Mouse (Mus musculus): ENCODE results near the gene Pank1.

Pank1 gene

DNA sequence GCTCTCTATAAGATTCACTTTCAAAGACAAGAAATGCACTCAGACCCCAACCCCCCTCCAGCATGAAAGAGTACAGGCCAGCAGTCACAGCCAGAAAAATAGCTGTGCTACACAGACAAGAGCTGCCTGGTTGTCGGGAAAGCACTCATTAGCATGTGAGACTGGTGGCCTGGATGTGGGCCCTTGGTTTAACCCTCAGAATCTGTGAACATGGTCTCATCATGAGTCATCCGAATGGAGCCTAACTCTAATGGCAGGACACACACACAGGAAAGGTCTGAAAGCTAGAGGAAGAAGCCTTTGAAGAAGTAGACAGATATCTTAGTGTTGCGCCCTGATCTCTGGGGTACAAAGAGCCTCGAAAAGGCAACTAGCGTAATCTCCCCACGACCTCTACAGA is 51.8 kb downstream of the Pank1 start:
- no peak for DNase-seq (ENCODE audit: low read depth, low spot score)

- DNase-seq (ENCODE audit: low read depth, low spot score) = peak; percentile 75
Observed at GRCm38 (mm10) chr19:34825946-34826655, 53.2 kb downstream of the Pank1 start.

DNA sequence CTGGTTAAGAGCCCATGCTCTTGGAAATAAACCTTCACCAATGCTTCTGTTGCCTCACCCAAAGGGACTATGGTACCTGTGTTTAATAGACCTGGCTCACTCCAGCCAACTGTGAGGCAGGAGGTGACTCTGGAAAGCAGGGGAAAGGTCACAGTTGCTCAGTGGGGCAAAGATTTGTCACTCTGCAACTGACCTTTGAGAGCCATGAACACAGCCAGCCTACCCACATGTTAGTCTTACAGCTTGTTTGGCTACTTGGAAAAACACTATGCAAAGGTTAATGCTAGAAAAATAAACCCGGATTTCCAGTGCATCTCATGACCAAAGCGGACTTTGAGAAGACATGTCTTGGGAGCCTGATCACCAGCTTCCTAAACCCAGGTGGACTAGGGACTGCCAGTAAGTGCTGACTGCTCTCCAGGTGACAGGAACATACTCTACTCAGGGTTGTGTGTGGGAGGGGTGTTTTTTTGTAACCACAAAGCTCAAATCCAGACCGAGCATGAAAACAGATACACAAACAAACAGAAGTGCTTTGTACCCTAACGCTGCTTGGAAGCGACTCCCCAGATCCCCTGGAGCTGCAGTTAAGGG is 59.6 kb downstream of the Pank1 start:
- no peak for DNase-seq (ENCODE audit: low read depth, low spot score)

DNA sequence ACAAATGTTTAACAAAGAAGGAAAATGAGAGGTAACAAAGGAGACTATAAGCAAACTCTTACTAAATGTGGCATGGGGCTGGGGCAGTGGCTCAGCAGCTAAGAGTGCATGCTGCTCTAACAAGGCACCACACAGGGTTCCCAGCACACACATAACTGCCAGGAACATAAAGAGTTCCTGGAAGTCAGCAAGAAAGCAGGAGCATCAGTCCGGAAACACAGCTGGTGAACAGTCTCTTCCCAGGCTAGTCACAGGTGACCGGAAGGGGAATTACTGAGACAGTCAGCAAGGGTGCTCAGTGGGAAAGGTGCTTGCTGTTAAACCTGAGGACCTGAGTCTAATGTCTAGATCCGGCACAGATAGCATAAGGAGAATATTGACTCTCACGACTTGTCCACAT is 63.9 kb downstream of the Pank1 start:
- no peak for DNase-seq (ENCODE audit: low read depth, low spot score)

DNA sequence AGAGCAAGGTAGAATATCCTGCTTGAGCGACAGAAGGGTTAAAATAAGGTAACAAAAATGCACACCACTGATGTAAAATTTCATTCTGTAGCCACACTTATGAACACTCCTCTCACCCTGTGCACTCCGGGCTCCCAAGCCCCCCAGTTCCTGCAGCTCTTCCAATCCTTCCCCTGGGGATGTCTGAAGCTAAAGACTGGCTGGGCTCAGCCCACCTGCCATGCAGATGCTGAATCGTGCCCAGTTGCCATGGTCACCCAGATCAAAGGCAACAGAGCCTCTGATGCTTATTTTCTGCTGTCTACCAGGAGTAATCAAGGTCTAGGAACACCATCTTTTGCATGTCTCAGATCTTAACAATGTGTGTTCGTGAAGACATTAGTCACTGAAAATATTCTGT is 64.6 kb downstream of the Pank1 start:
- no peak for DNase-seq (ENCODE audit: low read depth, low spot score)

DNA sequence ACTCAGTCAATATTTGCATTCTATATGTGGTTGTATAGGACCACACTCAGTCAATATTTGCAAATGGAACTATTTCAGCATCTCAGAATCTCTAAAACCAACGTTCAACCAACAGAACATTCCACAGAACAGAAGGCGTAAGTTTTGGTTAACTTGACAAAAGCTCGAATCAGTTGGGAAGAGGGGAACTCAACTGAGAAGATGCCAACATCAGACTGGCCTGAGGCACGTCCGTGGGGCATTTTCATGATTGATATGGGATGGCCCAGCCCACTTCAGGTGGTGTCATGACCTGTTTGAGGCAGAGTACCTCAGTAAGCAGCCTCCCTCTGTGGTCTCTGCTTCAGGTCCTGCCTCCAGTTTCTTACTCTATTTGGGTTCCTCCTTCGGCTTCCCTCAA is 65.3 kb downstream of the Pank1 start:
- no peak for DNase-seq (ENCODE audit: low read depth, low spot score)

GRCm38 (mm10) chr19:34813533-34813932 is 65.7 kb downstream of the Pank1 start:
- no peak for DNase-seq (ENCODE audit: low read depth, low spot score)

GRCm38 (mm10) chr19:34812711-34813110 is 66.5 kb downstream of the Pank1 start:
- DNase-seq (ENCODE audit: low read depth, low spot score) = no peak

GRCm38 (mm10) chr19:34807173-34807572 is 72.1 kb downstream of the Pank1 start:
- DNase-seq (ENCODE audit: low read depth, low spot score) = no peak

GRCm38 (mm10) chr19:34805071-34805470 is 74.2 kb downstream of the Pank1 start:
- no peak for DNase-seq (ENCODE audit: low read depth, low spot score)

DNA sequence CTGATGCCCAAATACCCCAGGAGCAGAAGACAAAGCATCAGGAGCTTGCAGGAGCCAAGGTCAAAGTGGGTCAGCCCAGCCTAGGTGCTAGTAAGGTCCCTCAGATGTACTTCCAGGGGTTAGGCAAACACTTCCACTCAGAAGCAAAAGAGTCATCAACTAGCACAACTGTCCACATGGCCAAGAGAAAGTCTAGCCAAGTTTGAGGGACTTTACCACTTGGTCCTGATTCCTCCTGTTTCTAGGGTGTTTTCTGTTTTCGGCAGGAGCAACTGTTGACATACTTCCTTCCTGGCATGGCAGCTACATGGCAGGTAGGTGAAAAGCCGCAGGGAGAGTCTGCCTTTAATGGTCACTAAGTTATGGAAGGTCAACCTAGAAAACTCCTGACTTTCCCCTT is 74.7 kb downstream of the Pank1 start:
- no peak for DNase-seq (ENCODE audit: low read depth, low spot score)

DNA sequence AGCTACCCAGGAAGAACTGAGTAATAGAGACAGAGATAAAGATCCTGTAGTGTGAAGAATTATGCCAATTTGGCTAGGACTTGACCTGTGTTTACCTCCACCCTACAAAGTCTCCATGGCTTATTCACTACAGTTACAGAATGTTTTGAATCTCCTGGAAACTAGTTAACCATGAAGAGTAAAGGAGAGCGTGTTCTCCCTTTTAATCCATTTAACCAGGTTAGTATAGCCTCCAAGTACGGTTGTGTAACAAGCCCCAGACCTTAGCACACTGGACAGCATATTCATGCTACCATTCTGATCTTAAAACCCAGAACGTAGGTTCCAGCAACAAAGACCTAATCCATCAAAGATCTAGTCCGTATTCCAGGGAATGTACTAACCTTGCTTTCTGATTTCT is 75.9 kb downstream of the Pank1 start:
- no peak for DNase-seq (ENCODE audit: low read depth, low spot score)

DNA sequence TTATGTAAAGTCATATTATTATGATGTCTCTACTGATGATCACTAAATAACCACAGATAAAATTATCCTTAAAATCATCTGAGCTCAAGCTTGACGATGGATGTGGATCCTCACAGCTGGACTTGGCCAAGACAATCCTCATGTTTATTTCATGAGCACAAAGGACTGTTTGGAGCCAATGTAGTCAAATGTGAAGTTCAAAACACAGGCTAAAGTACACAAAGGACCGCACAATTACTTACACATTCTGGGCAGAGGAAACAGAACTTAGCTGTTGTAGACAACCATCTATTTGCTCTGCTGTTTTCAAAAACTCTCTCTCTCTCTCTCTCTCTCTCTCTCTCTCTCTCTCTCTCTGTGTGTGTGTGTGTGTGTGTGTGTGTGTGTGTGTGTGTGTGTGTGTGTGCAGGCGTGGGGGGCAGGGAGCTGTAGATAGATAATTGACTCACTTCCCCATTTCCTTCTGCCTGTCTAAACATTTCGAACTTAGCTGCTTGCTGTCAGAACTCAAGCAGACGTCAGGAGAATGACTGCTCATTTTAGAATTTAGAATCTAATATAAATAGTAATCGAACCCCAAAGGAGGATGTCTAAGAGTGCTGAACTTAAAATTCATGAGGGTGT is 79.5 kb downstream of the Pank1 start:
- DNase-seq (ENCODE audit: low read depth, low spot score) = no peak

DNA sequence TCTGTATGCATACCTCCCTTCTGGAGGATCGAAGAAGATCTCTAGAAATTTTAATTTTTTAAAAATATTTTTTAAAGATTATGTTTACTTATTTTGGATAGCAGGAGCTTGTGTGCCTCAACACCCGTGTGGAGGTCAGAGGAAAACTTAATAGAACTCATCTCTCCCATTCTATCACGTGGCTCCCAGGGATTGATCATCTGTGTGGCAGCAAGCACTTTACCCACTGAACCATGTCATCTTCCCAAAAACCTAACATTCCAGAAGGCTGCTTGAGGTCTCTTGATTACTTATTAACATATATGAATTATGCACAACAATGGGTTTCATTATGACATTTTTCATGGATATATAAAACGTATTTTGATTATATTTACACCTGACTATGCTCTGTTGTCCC is 82.9 kb downstream of the Pank1 start:
- DNase-seq (ENCODE audit: low read depth, low spot score) = no peak

DNA sequence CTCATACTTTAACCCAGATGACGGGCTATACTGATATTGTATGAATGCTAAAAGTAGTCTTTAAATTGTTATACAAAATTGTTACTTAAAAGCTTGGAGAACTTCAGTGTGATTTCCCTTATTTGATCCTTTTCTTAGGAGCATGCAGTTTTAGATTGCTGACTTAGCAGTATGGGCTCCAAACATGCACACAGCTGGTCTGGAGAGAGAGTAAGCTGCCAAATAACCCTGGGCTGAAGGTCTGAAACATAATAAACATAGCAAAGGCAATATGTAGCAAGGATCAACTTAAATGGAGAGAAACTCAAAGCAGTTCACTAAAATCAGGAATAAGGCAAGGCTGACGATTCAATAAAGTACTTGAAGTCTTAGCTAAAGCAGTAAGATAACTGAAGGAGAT is 96.8 kb downstream of the Pank1 start:
- DNase-seq (ENCODE audit: low read depth, low spot score) = no peak

GRCm38 (mm10) chr19:34778993-34779392 is 100.3 kb downstream of the Pank1 start:
- no peak for DNase-seq (ENCODE audit: low read depth, low spot score)

GRCm38 (mm10) chr19:34778098-34778497 is 101.2 kb downstream of the Pank1 start:
- no peak for DNase-seq (ENCODE audit: low read depth, low spot score)

DNA sequence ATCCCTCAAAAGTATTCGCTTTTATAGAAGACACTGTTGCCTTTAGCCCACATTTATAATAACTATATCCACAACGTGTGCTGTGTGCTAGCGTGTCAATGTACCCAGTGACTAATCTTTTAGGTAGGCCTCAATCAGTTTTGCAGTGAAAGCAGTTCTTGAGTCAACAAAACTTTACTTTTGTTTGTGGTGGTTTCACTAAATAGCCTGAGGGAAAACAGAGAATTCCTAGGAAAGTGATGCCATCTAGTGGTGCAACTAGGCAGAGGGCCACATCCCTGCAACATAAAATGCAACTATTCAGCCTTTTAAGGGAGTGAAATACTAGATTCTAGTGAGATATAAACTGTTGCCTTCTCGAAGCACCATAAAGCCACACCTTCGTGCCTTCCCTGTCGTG is 106.5 kb downstream of the Pank1 start:
- peak; percentile 62 for DNase-seq (ENCODE audit: low read depth, low spot score)

DNA sequence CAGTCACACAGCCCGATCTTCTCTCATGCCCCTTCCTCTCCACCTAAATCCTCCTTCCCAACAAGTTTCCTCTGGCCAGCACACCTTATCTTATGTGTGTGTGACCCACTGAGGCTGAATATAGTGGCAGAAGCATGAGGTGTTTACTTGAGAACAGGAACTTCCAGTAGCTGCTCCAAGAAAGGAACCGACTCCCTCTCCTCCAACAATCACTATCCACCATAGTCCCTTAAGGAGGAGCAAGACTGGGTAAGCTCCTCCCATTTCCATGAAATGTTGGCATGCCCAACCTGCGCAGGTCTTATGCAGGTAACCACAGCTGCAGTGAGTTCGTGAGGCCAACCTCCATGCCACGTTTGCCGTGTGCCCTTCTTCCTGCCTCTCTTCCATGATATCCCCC is 108.5 kb downstream of the Pank1 start:
- no peak for DNase-seq (ENCODE audit: low read depth, low spot score)

DNA sequence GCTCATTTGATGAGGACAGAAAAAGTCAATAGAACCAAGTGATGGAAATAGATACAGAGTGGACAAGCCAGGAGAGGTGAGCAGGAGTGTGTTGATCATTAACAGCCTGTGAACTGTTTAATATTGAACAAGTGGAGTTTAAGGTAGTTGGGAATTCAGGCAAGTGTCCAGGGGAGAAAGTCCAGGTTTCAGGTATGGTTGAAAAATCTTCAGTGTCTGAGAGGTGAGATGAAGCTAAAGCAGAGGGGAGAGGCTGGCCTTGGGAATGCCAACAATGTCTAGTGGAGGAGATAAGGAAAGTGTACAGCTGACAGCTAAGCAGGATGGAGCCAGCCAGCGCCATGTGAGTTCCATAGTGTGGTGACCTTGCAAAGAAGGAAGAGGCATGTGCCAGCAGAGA is 120.5 kb downstream of the Pank1 start:
- no peak for DNase-seq (ENCODE audit: low read depth, low spot score)

All from ZHBTc4 (cell line).